Mouse (Mus musculus): Measurements from ENCODE around the gene Zfp217. TPM values are rescaled to one million over a fixed set of nuclear protein-coding genes. Genes with fewer than 3 reads are reported as not detected.

Zfp217 gene
- polyA plus RNA-seq, 1 experiment from 2014 or later, result 3.3 TPM

DNA sequence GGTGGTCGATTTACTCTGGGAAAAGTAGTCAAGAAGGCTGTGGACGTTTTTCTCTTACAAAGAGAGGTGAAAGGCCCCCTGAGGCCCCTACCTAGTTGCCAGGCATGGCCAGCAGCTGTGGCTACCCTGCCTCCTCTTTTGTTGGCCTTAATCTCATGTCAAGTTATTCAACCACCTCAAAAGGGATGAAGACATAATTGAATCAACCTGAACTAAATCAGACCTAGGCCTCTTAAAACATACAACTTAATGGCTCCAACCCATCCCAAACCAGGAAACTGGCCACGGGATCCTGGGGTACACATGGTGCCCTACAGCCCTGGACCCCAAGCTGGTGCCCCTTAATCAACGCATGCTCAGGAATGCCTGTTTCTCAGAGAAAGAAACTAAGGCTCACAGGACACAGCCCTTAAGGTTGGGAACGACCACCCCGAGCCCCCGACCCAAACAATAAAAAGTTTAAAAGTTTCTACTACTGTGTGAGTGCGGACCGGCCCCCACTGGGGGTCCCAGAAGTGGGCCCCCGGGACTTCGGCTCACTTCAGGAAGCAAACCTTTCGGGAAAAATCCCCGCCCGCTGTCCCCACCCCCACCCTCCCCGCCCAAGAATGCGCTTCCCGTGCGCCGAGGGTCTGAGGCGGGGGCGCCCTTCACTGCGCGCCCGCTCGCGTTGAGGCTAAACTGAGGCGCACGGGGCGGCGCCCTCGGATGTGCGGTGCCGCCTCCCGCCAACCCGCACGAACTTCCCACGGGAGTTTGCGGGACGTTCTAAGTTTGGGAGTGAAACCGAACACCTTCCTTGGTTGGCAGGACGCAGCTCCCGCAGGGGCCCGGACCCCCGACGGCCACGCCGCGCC is 17.8 kb downstream of the Zfp217 start:
- WGBS, result under 1% methylated on average over 47 of the region's 48 CpGs
- Histone ChIP-seq H3K27ac (peak overlapping the region; percentile 94), H3K36me3 (no peaks in the 10 kb centered on the region), H3K4me3 (peak overlapping the region; percentile 76), H3K9me3 (no peaks in the 10 kb centered on the region), H3K4me1 (peaks cover 49% of the 10 kb centered on the region), H3K4me2 (peak overlapping the region; percentile 60), H3K27me3 (no peaks in the 10 kb centered on the region), H3K9ac (peak overlapping the region; percentile 85)
- ATAC-seq (ENCODE audit: insufficient number of reproducible peaks, low FRiP score, low TSS enrichment, low read depth), result peak; percentile 24

DNA sequence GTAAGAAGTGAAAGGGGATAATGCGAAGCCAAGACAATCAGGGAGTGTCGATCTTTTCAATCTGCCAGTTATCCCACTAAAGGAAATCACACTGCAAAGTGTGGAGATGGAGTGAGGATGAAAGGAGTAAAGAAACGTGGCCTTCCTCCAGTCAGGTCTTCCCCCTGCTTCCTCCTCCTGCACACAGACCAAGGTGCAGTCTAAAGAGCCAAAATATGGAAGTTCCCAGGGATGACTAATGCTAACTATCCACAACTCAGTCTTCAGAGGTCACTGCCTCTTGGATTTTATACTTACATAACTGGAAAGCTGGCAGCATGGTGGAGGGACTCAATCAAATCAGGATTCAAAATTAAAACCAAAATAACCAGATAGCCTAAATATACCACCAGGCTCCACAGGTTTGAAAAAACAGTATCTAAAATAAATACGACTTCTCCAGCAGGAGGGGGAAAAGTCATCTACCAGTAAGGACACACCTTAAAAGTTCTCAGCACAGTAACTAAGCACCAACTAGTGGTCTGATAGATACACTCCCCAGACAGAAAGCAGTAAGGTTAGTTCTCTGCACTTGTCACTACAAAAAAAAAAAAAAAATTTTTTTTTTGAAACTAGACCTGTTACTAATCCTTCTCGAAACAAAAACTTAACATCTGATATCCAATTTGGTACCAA is 18.5 kb downstream of the Zfp217 start:
- Histone ChIP-seq H3K27me3 (no peaks in the 10 kb centered on the region), H3K4me2 (peak overlapping the region; percentile 60), H3K36me3 (no peaks in the 10 kb centered on the region), H3K9ac (no peak overlapping the region), H3K27ac (peak overlapping the region; percentile 94; the same call in 1 of the 2 replicates), H3K4me1 (peaks cover 55% of the 10 kb centered on the region), H3K9me3 (no peaks in the 10 kb centered on the region), H3K4me3 (peak overlapping the region; percentile 76)
- WGBS, result 23% methylated on average over 5 of the region's 5 CpGs
- no peak for ATAC-seq (ENCODE audit: insufficient number of reproducible peaks, low FRiP score, low TSS enrichment, low read depth)

DNA sequence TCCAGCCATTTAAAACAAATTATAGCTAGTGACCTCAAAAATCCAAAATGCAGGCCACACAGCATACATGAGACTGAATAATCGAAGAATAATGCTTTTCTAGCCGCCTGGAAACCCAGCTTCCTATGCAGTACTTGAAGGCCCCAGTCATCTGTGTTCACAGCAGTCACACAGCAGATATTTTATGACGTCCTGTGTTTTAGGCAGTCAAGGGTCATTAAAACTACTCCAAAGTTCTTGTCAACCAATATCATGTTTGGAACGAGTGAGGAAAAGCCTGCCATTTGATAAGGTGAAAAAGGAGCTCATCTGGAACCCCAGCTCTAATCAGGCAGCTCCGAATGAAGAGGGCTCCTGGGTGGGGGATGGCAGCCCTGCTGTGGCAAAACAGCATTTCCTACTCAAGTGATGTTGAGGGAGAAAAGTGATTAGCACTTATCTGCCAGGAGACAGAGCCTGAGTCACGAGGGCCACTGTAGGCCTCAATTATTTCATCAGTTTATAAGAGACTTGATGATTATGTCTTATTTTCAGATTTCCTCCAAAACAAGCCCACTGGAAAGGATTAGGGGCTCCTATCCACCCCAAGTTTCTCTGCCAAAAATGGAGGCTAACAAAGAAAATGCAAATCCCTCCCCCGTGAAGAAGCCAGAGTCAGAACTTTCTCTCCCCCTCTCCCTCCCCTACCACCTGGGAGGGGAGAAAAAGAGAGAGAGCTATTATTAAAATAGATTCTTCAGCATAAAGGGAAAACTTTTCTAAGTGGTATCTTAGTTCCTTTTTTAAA is 19.2 kb downstream of the Zfp217 start:
- no peak for ATAC-seq (ENCODE audit: insufficient number of reproducible peaks, low FRiP score, low TSS enrichment, low read depth)
- Histone ChIP-seq H3K36me3 (no peaks in the 10 kb centered on the region), H3K9me3 (no peaks in the 10 kb centered on the region), H3K4me3 (no peak overlapping the region; the same call in 1 of the 2 replicates), H3K4me2 (peak overlapping the region; percentile 60), H3K9ac (no peak overlapping the region), H3K4me1 (peaks cover 54% of the 10 kb centered on the region), H3K27me3 (no peaks in the 10 kb centered on the region), H3K27ac (no peak overlapping the region)
- WGBS, result 21% methylated on average over 7 of the region's 7 CpGs

DNA sequence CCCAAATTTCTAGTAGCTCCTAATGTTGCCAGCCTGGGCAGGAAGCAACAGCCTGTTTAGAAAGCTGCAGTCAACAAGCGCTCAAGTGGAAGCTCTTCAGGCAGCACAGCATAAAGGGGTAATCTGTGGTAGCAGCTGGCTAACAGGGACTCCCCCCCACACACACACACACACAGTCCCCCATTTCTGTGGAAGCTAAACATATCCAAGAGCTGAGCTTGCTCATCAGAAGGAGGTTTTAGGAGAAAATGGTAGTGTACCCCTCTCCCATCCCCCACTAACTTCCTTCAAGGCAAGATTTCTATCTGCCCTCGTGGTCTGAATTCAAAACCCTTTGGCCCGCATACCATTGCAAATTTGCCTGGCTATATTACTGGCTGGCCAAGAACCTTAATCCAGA is 20.4 kb downstream of the Zfp217 start:
- Histone ChIP-seq H3K4me3 (no peak overlapping the region), H3K36me3 (peaks cover 4% of the 10 kb centered on the region), H3K27me3 (no peaks in the 10 kb centered on the region), H3K9me3 (no peaks in the 10 kb centered on the region), H3K27ac (no peak overlapping the region), H3K9ac (no peak overlapping the region), H3K4me1 (peaks cover 46% of the 10 kb centered on the region), H3K4me2 (no peak overlapping the region)
- no peak for ATAC-seq (ENCODE audit: insufficient number of reproducible peaks, low FRiP score, low TSS enrichment, low read depth)
- 42% methylated on average over 3 of the region's 3 CpGs for WGBS

DNA sequence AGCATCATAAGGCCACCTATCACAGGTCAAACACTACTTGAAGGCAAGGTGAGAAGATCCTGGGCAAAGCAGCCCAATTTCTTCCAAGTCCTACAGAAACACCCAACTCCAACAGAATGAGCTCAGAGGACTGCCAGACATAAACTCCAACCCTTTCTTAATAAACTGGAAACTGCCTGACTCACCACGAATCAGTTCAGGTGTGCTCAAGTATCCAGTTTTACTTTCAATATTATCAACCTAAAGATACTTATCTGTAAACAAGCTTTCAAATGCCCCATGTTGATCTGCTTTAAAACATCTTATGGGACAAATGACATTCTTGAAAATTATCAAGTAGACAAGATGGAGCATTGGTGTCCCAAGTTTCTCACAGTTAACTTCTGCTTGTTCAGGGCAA is 21.6 kb downstream of the Zfp217 start:
- Histone ChIP-seq H3K27ac (no peak overlapping the region), H3K9ac (no peak overlapping the region), H3K27me3 (no peaks in the 10 kb centered on the region), H3K4me3 (no peak overlapping the region), H3K9me3 (no peaks in the 10 kb centered on the region), H3K4me2 (no peak overlapping the region), H3K36me3 (peaks cover 9% of the 10 kb centered on the region), H3K4me1 (peaks cover 46% of the 10 kb centered on the region)
- no peak for ATAC-seq (ENCODE audit: insufficient number of reproducible peaks, low FRiP score, low TSS enrichment, low read depth)
- WGBS, result 50% methylated on average over 1 of the region's 1 CpGs

DNA sequence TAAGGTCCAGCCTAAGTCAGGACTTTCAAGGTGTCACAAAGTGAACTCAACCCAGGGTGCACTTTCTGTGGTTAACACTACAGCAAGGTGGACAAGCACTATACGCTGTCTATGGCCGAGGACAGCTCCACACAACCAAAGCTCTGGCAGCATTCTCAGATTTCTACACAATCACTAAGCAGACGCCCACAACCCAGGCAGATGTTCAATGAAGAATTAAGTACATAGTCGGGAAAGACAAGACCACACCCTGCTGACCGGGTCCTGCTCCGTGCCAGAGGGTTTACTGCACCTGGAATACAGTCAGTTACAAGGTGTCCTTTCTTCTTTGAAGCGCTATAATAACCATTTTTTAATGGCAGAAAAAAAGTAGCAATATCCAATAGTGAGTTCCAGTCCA is 25.7 kb downstream of the Zfp217 start:
- Histone ChIP-seq H3K9me3 (no peaks in the 10 kb centered on the region), H3K4me3 (no peak overlapping the region), H3K4me2 (no peak overlapping the region), H3K4me1 (peaks cover 23% of the 10 kb centered on the region), H3K27ac (no peak overlapping the region), H3K36me3 (peaks cover 45% of the 10 kb centered on the region), H3K9ac (no peak overlapping the region), H3K27me3 (no peaks in the 10 kb centered on the region)
- WGBS, result 75% methylated on average over 7 of the region's 7 CpGs
- ATAC-seq (ENCODE audit: insufficient number of reproducible peaks, low FRiP score, low TSS enrichment, low read depth), result no peak

DNA sequence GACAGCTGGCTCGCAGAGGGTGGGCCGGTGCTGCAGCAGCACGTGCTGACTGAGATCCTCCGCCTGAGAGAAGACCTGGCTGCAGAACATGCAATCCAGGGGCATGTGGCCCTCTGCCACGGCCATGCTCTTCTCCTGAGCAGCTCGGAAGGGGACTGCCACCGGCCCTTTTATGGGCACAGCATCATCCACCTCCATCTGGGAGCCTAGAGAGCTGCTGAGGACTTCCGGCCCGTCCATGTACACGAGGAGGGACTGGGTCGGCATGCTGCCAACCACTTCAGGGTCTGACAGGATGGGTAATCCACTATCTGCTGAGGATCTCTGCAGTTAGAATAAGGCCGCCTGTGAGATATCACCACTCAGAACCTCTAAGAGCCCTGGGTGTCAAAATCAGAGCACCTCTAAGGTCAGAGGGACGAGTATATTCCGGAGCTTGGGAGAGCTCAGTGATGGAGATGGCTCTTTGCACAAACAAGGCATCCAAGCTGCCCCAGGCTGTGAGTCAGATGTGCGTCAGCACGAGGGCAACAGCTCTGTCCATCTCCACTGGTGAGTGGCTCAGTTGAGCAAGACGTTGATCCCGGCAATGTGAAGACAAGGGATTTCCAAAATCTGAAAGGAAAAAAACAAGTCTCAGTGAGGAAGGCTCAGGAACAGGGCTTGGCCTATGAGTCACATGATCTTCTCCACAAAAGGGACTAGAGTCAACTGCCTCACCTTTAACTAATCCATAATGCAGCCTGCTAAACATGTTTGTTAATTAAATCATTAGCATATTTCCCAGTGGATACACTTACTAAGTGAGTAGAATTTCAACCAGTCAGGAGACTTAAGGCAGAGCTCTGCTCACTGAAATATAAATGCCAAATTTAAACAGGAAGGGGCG is 27.5 kb downstream of the Zfp217 start:
- Histone ChIP-seq H3K9ac (no peak overlapping the region), H3K27me3 (no peaks in the 10 kb centered on the region), H3K4me3 (no peak overlapping the region), H3K4me1 (peaks cover 10% of the 10 kb centered on the region), H3K9me3 (no peaks in the 10 kb centered on the region), H3K36me3 (peaks cover 54% of the 10 kb centered on the region), H3K4me2 (no peak overlapping the region), H3K27ac (no peak overlapping the region)
- no peak for ATAC-seq (ENCODE audit: insufficient number of reproducible peaks, low FRiP score, low TSS enrichment, low read depth)
- 84% methylated on average over 19 of the region's 19 CpGs for whole genome bisulfite sequencing

DNA sequence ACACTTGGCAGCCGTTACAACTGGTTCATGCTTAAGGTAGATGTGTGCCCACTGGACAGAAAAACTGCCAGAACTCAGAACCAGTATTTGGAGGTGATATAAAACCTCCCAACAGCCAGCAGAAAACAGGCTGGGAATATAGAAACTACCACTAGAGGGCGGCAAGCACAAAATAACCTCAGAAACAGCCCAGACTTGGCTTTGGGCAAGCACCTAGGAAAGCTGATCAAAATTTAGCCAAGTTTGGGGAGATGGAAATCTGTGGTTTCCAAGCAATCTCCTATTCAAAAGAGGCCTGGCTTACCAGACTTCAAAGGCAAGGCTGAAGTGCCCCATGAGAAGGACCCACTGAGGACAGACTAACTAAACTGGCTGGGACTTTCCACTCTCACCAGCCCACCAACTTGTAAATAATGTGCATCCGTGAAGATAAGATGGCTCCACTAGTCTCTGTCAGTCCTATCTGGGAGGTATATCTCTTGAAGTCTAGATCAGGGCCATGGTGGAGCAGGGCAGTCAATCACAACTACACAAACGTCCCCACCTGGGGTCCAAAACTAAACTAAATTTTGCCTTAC is 31.1 kb downstream of the Zfp217 start:
- H3K4me1 ChIP-seq, result peaks cover 3% of the 10 kb centered on the region
- H3K9me3 ChIP-seq, result no peaks in the 10 kb centered on the region
- WGBS, result 39% methylated on average over 4 of the region's 4 CpGs
- no peak for ATAC-seq (ENCODE audit: insufficient number of reproducible peaks, low FRiP score, low TSS enrichment, low read depth)
- no peak overlapping the region for H3K4me2 ChIP-seq
- H3K9ac ChIP-seq, result no peak overlapping the region
- H3K36me3 ChIP-seq, result peaks cover 80% of the 10 kb centered on the region
- peak overlapping the region; percentile 38 for H3K27ac ChIP-seq
- H3K4me3 ChIP-seq, result no peak overlapping the region
- H3K27me3 ChIP-seq, result no peaks in the 10 kb centered on the region

DNA sequence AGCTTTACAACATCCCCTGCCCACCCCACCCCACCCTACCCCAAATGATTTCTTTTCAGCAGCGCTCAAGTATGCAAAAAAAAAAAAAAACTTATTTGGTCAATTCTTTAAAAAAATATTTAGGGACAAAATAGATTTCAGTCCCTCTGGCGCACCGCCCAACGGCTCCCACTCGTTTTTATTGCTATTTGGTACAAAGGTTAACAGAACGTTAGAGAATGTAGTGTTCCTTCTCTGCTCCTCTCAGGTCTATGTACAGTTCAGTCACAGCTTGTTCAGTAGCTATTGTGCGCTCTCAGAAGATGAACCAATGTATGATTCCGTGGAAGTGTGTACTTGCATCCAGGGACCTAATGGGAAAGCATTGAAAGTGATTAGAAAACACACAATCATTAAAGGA is 37.6 kb downstream of the Zfp217 start:
- Histone ChIP-seq H3K27me3 (no peaks in the 10 kb centered on the region), H3K9ac (no peak overlapping the region), H3K4me1 (no peaks in the 10 kb centered on the region), H3K4me3 (no peak overlapping the region), H3K27ac (no peak overlapping the region), H3K4me2 (no peak overlapping the region), H3K36me3 (peaks cover 79% of the 10 kb centered on the region), H3K9me3 (no peaks in the 10 kb centered on the region)
- ATAC-seq (ENCODE audit: insufficient number of reproducible peaks, low FRiP score, low TSS enrichment, low read depth), result no peak
- 76% methylated on average over 8 of the region's 8 CpGs for WGBS

DNA sequence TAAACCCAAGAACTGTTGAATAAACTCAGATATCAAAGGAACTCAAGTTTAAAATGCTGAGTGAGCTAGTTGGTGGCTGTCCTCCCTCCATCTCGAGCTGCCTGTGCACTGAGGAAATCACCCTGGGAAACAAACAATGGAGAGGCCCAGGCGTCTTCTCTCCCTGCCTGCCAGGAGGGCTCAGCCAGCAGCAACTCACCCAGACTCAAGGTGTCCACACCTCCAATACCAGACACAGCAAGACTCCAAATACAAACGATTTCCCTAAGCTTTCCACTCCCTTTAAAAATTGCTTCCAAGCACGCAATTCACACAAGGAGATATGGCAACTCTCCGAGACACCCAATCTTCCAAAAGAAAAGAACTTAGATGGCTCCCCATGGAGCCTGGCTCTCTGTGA is 38.4 kb downstream of the Zfp217 start:
- no peaks in the 10 kb centered on the region for H3K27me3 ChIP-seq
- ATAC-seq (ENCODE audit: insufficient number of reproducible peaks, low FRiP score, low TSS enrichment, low read depth), result no peak
- H3K4me3 ChIP-seq, result no peak overlapping the region
- H3K4me2 ChIP-seq, result no peak overlapping the region
- no peaks in the 10 kb centered on the region for H3K9me3 ChIP-seq
- no peaks in the 10 kb centered on the region for H3K4me1 ChIP-seq
- no peak overlapping the region for H3K27ac ChIP-seq
- H3K36me3 ChIP-seq, result peaks cover 71% of the 10 kb centered on the region
- WGBS, result 69% methylated on average over 5 of the region's 5 CpGs
- no peak overlapping the region for H3K9ac ChIP-seq

DNA sequence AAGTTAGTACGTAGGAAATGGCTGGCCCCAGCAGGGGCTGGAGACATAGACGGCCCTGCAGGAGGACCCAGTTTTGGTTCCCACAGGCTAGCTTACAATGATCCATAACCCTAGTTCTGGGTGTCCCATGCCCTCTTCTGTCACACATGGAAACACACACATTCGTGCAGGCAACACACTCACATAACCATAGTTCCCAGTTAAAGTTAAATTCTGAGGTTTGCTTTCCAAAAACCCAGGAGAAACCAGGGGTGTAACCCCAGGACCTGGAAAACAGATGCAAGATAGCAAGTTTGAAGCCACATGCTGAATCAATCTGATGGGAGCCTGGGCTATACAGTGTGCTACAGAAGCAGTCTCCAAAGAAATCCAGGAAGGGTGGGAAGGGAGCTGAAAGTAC is 40.1 kb downstream of the Zfp217 start:
- no peak for ATAC-seq (ENCODE audit: insufficient number of reproducible peaks, low FRiP score, low TSS enrichment, low read depth)
- 71% methylated on average over 3 of the region's 3 CpGs for WGBS
- no peak overlapping the region for H3K4me3 ChIP-seq

More for the DNA sequence above, 40.1 kb downstream of the Zfp217 start:
- H3K4me1 ChIP-seq, result no peaks in the 10 kb centered on the region
- H3K27ac ChIP-seq, result no peak overlapping the region
- H3K36me3 ChIP-seq, result peaks cover 54% of the 10 kb centered on the region
- no peak overlapping the region for H3K4me2 ChIP-seq
- H3K9ac ChIP-seq, result no peak overlapping the region
- H3K9me3 ChIP-seq, result no peaks in the 10 kb centered on the region
- no peaks in the 10 kb centered on the region for H3K27me3 ChIP-seq

Data from limb, embryonic 15.5 days (tissue).